Mouse (Mus musculus): Measurements from ENCODE around the gene Rcor3.

DNA sequence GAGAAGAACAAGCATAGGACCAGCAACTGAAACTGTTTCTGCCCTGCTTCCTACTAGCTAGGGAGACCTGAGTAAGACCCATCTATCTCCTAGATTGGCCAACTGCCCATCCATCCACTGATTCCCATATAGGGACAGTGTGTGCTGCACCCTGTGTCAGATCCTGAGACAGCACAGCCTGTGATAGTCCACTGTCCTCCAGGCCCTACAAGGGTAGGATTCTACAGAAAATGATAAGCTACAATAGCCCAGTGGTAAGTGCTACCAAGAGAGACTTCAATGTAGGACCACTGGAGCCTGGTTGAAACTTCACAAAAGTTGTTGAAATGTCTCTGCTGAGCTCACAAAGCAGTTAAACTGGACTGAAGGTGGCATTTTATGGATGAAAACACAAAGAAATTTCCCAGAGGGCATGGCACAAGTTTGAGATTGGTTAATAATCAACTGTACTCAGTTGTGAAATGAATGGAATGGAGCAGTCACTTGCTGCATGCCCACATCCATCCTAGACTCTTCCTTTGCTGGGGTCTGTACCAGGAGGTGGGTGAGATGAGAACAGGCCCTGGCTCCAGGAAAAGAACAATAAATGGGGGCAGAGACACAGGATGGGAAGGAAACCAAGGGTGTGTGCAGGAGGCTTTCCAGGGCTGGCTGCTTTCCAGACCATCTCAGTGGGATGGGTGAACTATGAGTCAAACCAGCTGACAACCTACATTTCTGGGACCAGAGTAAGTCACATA, 60.9 kb downstream of the Rcor3 start:
- TF ChIP-seq CTCF (IDR thresholded peaks at IDR 0.05; ENCODE audit: low read depth) (no peak), EP300 (IDR thresholded peaks at IDR 0.05; ENCODE audit: low read depth) (no peak)

Measured in liver, postnatal 0 days (tissue).